Mouse (Mus musculus) gastrocnemius, postnatal 36 days (tissue): ENCODE measurements around the gene Olfr695. TPM values are rescaled to one million over a fixed set of nuclear protein-coding genes. Genes with fewer than 3 reads are reported as not detected.
"Not testable (repeated sequence)": the region's sequence is repeated elsewhere in the genome, so short reads cannot be mapped to it uniquely, and the experiment has no call there.

Experiments
- DNase-seq, 2 experiments: peaks; one replicate each; pipeline ENCODE4 v3.0.0; 2022
- intact Hi-C: fragments of 180-260 bp; cut with DNase I; formaldehyde crosslinking; loops from one replicate; pipeline ENCODE4 v1.15.1; 2025
- long read RNA-seq, 2 experiments: library from polyadenylated mRNA; stranded (forward); transcript quantifications; one replicate each; pipeline ENCODE4 v2.0.0; 2021
- total RNA-seq, 2 experiments: library from RNA; stranded (reverse); gene quantifications; 2 replicates each; pipeline ENCODE4 v1.2.3; 2021

Gene Olfr695
- total RNA-seq: not detected
- long read RNA-seq, experiment 1: 0 reads
- long read RNA-seq, experiment 2: 0 reads

DNA sequence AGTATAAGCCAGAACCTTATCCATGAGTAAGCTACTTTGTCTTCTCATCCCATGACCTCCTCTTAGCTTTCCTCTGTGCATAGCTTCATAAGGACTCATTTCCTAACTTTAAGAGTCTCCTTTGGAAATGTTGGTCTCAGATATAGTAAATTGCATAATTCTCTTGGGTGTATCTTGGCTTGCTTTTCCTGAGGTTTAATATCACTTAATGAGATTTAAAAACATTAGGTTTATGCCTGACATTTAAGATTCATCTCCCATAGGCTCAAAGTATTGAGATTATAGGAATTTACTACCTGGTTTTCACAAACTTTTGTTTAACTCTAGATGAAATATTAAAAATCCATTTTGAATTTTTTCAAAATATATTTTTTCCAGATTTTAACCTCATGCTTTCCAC lies at the start of gene Olfr695:
Gene Olfr695 (minus strand): TSS at position 101 of the 400 bp plus-strand sequence.
- intact Hi-C loops: no loop called here
- DNase-seq: no peak

DNA sequence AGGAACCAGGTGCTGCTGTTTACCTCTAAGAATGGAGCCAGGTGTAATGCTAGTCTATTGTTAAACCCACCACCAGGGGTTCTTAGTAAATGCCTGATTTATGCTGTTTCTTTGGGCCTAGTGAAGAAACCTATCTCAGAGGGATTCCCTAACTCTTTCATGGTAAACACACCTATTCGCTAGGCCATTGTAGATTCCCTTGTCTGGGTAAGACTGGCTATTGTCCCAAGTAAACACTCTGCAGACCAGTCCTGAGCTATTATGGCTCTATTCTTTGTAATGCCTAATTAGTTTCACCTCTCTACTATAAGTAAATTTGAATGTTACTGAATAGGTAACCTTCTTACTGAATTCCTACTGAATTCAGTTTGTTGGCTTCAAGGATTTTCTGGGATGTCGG lies 44.8 kb upstream of the Olfr695 start:
- intact Hi-C loops: not testable (repeated sequence)

GRCm38 (mm10) chr7:106758800-106759199 lies 42.6 kb upstream of the Olfr695 start:
- DNase-seq: no peak
- intact Hi-C loops: no loop called here

More for the DNA sequence above, 44.8 kb upstream of the Olfr695 start:
- DNase-seq: not testable (repeated sequence)

DNA sequence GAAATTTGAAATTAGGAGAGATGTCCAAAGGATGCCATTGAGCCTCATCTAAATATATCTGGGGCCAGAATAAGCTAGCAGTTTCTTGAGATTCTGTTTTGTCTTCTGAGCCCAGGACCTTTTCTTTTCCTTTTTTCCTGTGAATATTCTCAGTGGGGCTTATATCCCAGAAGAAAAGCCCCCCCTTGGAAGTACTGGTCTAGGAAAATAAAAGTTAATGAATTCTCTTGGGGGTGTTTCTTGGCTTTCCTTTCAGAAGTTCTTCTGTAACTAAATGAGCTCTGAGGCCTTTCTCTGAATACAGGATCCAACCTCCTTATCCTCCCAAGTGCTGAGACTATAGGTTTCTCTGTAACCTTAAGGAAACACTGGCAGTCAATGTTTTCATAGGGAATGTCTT lies 39.1 kb upstream of the Olfr695 start, which contains the start of gene Olfr698:
Gene Olfr698 (minus strand): TSS at position 101 of the 400 bp plus-strand sequence.
- intact Hi-C loops: no loop called here

DNA sequence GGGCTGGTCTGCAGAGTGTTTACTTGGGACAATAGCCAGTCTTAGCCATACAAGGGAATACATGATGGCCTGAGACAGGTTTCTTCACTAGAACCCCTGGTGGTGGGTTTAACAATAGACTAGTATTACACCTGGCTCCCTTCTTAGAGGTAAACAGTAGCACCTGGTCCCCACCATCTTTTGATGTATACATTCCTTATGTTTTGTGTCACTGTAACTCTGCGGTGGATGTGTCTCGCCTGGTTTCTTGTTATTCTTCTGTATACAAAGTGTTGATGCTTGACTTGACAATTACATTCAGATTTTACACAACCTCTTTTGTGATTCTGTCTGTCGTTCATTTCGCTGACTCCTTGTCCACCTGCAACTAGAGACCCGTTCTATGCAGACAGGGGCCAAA lies 29.6 kb upstream of the Olfr695 start:
- no peak for DNase-seq
- intact Hi-C loops: no loop called here

More for the DNA sequence above, 39.1 kb upstream of the Olfr695 start, which contains the start of gene Olfr698:
- no peak for DNase-seq

DNA sequence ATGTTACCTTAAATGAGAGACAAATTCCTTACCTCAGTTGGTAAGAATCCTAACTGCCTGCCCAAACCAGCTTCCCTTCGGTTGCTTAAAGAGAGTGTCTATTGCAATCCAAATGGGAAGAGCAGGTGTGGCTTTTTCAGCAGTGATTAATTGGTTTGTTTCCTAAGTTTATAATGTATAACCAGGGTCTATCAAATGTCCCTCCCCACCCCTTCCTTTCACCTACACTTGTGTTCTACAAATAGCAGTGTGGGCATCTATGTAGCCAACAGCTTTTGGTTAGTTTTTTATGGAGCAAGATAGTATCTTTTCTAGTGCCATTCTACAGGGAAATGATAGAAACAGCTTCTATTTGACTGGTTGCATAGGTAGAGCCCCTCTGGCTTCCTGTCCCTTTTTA lies 26.1 kb upstream of the Olfr695 start, which contains the start of gene Olfr697:
Gene Olfr697 (minus strand): TSS at position 101 of the 400 bp plus-strand sequence.
- intact Hi-C loops: no loop called here
- no peak for DNase-seq

DNA sequence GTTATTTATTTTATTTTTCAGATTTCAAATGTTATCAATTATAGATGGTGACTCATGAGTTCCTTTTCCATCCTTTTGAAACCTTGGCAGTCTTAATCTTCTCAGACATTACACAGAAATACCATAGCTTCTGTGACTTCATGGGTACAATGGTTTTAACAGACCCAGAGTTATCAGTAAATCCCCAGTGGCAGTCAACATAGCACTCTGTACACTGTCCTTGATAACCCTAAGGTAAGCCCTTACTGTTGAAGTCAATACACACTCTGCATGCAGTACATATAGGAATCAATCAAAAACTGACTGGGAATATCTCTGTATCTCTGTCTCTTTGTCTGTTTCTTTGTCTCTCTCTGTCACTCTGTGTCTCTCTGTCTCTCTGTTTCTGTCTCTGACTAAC lies 20.8 kb upstream of the Olfr695 start:
- no peak for DNase-seq
- intact Hi-C loops: no loop called here

GRCm38 (mm10) chr7:106733717-106734116 lies 17.5 kb upstream of the Olfr695 start:
- intact Hi-C loops: no loop called here
- DNase-seq: no peak

DNA sequence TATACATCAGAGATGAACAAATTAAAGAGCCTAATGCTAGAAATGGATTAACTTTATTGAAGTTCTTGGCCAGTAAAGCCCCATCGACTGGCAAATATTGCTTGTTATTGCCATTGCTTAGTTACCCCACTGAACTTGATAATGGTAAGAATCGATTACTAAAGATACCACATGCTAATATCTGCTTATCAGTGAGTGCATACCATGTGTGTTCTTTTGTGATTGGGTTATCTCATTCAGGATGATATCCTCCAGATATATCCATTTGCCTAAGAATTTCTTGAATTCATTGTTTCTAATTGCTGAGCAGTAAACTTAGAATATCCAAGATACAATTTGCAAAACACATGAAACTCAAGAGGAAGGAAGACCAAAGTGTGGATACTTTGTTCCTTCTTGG lies 9.5 kb upstream of the Olfr695 start:
- intact Hi-C loops, DNase-seq: not testable (repeated sequence)

- intact Hi-C loops: no loop called here
- no peak for DNase-seq
These were observed 4.7 kb downstream of the Olfr695 start for GRCm38 (mm10) chr7:106711463-106711862.

DNA sequence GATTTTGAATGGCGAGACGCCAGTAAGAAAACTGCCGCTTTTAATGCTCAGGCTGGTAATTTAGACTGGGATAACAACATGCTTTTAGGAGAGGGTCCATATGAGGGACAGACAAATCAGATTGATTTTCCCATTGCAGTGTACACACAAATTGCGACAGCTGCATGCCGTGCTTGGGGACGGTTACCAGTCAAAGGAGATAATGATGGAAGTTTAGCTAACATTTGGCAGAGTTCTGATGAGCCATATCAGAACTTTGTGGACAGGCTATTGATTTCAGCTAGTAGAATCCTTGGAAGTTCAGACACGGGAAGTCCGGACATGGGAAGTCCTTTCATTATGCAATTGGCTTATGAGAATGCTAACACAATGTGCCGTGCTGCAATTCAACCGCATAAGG lies 8.5 kb downstream of the Olfr695 start:
- intact Hi-C loops, DNase-seq: not testable (repeated sequence)

GRCm38 (mm10) chr7:106696891-106697290 lies 19.3 kb downstream of the Olfr695 start:
- intact Hi-C loops: no loop called here
- DNase-seq: no peak

DNA sequence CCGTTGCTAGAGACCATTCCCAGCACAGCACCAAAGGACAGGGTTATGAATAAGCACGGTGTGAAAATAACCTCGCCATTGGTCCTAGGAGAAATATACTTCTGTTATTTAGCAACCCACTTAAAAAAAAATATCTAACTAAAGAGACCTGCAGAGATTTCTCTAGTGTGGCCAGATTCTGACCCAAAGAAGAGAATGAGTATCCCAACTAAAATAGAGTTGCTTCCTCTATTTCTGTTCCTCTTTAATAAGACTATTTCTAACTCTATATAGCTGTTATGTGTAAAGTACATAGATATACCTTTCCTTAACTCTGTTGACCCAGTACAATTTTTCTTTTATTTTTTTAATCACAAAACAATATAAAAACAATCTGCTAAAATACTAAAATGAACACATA lies 23.2 kb downstream of the Olfr695 start:
- intact Hi-C loops: no loop called here
- DNase-seq: no peak

DNA sequence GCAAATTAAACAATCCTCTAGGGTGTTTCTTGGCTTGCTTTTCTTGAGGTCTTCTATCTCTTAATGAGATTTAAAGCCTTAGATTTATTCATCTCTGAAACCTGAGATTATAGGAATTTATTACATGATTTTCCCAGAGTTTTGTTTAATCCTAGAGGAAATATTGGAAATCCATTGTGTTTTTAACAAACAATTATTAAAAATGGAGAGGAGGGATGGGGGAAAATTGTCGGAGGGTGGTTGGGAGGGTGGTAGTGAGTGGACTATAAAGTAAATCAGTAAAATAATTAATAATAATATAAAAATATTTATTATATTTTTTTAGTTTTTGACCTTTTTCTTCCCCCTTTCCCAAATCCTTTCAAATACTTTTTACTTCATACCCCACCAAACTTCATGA lies 24.5 kb downstream of the Olfr695 start, which contains the start of gene Olfr694:
Gene Olfr694 (minus strand): TSS at position 101 of the 400 bp plus-strand sequence.
- intact Hi-C loops: no loop called here
- DNase-seq: no peak

GRCm38 (mm10) chr7:106685382-106685781 lies 30.8 kb downstream of the Olfr695 start:
- intact Hi-C loops: no loop called here
- no peak for DNase-seq

DNA sequence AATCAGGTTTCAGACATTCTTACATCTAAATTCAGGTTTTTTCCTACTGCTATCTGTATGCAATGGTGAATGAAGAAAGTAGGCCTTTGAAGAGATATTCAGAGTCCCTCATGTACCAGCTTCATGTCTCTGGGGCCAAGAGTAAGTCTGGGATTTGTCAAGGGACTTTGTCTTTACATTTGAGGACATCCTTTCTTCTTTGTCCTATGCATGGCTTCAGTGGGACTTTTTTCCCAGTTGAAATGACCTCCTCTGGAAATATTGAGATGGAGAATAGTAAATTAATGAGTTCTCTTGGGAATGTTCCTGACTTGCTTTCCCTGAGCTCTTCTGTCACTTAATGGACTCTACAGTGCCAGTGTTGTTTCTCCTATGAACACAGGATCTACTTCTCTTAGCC lies 35.7 kb downstream of the Olfr695 start, which contains the start of gene Olfr693:
Gene Olfr693 (minus strand): TSS at position 101 of the 400 bp plus-strand sequence.
- intact Hi-C loops: no loop called here
- no peak for DNase-seq

Other genes with a start within 250 kb of the Olfr695 start
- gene Olfr693, start 35.8 kb downstream of the Olfr695 start, total RNA-seq: not detected
- not detected for gene Olfr694, start 24.6 kb downstream of the Olfr695 start, total RNA-seq
- gene Olfr697, start 26.0 kb upstream of the Olfr695 start, total RNA-seq: not detected
- not detected for gene Olfr698, start 39.0 kb upstream of the Olfr695 start, total RNA-seq
- not detected for gene Olfr699, start 76.8 kb upstream of the Olfr695 start, total RNA-seq
- gene Olfr700, start 92.4 kb upstream of the Olfr695 start, total RNA-seq: not detected
- not detected for gene Olfr701, start 97.7 kb upstream of the Olfr695 start, total RNA-seq
- not detected for gene Olfr702, start 117.5 kb upstream of the Olfr695 start, total RNA-seq
- not detected for gene Olfr703, start 127.0 kb upstream of the Olfr695 start, total RNA-seq
- gene Olfr704, start 146.8 kb upstream of the Olfr695 start, total RNA-seq: not detected
- not detected for gene Olfr705, start 160.5 kb upstream of the Olfr695 start, total RNA-seq
- gene Olfr706, start 171.8 kb upstream of the Olfr695 start, total RNA-seq: not detected
- gene Olfr707, start 184.8 kb upstream of the Olfr695 start, total RNA-seq: not detected
- not detected for gene Olfr1532-ps1, start 191.6 kb upstream of the Olfr695 start, total RNA-seq
- not detected for gene Olfr709-ps1, start 215.8 kb upstream of the Olfr695 start, total RNA-seq
- gene Olfr710, start 231.9 kb upstream of the Olfr695 start, total RNA-seq: not detected
- gene Olfr6, start 247.5 kb upstream of the Olfr695 start, total RNA-seq: not detected